Mouse (Mus musculus) liver, embryonic 14.5 days (tissue): ENCODE measurements around the gene Rftn1.

Experiments used
- CTCF ChIP-seq: IDR thresholded peaks from 2 replicates; pipeline ENCODE4 v1.5.1; 2016; ENCODE audit warnings: antibody characterized with exemption, low read depth, control low read depth
- EP300 ChIP-seq: IDR thresholded peaks from 2 replicates; pipeline ENCODE4 v1.6.1; 2016; ENCODE audit warnings: antibody characterized with exemption, low read depth

DNA sequence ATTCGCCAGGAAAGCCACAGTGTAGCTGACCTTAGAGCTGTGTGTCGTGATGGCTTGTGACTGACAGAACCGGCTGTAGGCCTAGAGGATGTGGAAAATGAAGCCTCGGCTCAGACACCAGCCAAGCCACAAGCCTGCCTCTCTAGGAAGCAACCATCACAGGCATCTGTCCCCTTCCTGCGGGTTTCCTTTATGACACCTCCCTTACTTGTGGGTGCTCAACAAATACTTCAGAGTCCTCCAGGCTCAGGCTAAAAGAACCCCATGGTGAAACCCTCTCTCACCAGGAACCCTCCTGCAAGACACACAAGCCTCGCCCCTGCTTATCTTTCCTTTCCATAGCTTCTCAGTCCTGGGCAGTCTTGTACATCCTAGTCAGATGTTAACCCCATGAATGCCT is 31.9 kb downstream of the Rftn1 start:
- TF ChIP-seq CTCF (no peak), EP300 (no peak)
